Mouse (Mus musculus) heart, adult 2 months (tissue): Measurements from ENCODE around the gene 1700001P01Rik.

Source experiments
- CTCF ChIP-seq: fragments of 200-600 bp; IDR thresholded peaks from 2 replicates; pipeline ENCODE4 v1.8.1; 2022; ENCODE audit warnings: antibody characterized with exemption, mild to moderate bottlenecking, moderate library complexity
- EP300 ChIP-seq: fragments of 200-500 bp; IDR thresholded peaks from 2 replicates; pipeline ENCODE4 v1.6.1; 2011; ENCODE audit warnings: low read depth, low read length, control low read depth; ENCODE audit not compliant: insufficient read depth
- POLR2A ChIP-seq: fragments of 200-500 bp; IDR thresholded peaks from 2 replicates; pipeline ENCODE4 v1.6.1; 2011; ENCODE audit warnings: mild to moderate bottlenecking, low read depth, low read length, control low read depth; ENCODE audit not compliant: insufficient read depth

- TF ChIP-seq POLR2A (no peak), CTCF (no peak), EP300 (no peak)
Observed at GRCm38 (mm10) chr11:97753277-97753676, 22.4 kb downstream of the 1700001P01Rik start.
